Mouse (Mus musculus) c-Kit-negative CD71-positive TER-119-positive erythroid progenitor cells, embryonic 14.5 days (primary cell): ENCODE measurements around the gene Slc25a23.
"Not testable (repeated sequence)": the region's sequence is repeated elsewhere in the genome, so short reads cannot be mapped to it uniquely, and the experiment has no call there.

Source experiments
- DNase-seq: peaks from one replicate; pipeline ENCODE4 v3.0.0-alpha.2; 2013; ENCODE audit warnings: low read depth, low spot score

The Slc25a23 gene

GRCm38 (mm10) chr17:57076916-57077315 lies 17.3 kb upstream of the Slc25a23 start:
- DNase-seq: no peak

GRCm38 (mm10) chr17:57070699-57071098 lies 11.0 kb upstream of the Slc25a23 start:
- no peak for DNase-seq

GRCm38 (mm10) chr17:57070272-57070671 lies 10.6 kb upstream of the Slc25a23 start:
- DNase-seq: no peak

- no peak for DNase-seq
These were observed 7.2 kb upstream of the Slc25a23 start for GRCm38 (mm10) chr17:57066908-57067307.

GRCm38 (mm10) chr17:57063031-57063430 lies 3.4 kb upstream of the Slc25a23 start:
- no peak for DNase-seq

- DNase-seq: no peak
These were observed 2.9 kb upstream of the Slc25a23 start for GRCm38 (mm10) chr17:57062548-57062947.

GRCm38 (mm10) chr17:57062011-57062521 lies 2.4 kb upstream of the Slc25a23 start:
- no peak for DNase-seq

- no peak for DNase-seq
These were observed 1.4 kb upstream of the Slc25a23 start for GRCm38 (mm10) chr17:57061069-57061468.

- peak; percentile 79 for DNase-seq
These were observed 653 bp upstream of the Slc25a23 start for GRCm38 (mm10) chr17:57060231-57060801.

GRCm38 (mm10) chr17:57058891-57059485 lies 675 bp downstream of the Slc25a23 start, which contains the start of gene Crb3:
TSS of gene Crb3 (plus strand) at chr17:57059105.
- DNase-seq: no peak

- no peak for DNase-seq
These were observed 3.4 kb downstream of the Slc25a23 start for GRCm38 (mm10) chr17:57056246-57056645.

- not testable (repeated sequence) for DNase-seq
These were observed 8.0 kb downstream of the Slc25a23 start for GRCm38 (mm10) chr17:57051679-57052078.

GRCm38 (mm10) chr17:57048816-57049215 lies 10.8 kb downstream of the Slc25a23 start:
- DNase-seq: no peak

- no peak for DNase-seq
These were observed 12.3 kb downstream of the Slc25a23 start for GRCm38 (mm10) chr17:57047406-57047805.

- DNase-seq: no peak
These were observed 18.1 kb downstream of the Slc25a23 start, which contains the start of gene Slc25a41 for GRCm38 (mm10) chr17:57041554-57041953. TSS of gene Slc25a41 (minus strand) at chr17:57041654.

- no peak for DNase-seq
These were observed 20.7 kb downstream of the Slc25a23 start for GRCm38 (mm10) chr17:57038978-57039377.

- DNase-seq: no peak
These were observed 26.8 kb downstream of the Slc25a23 start for GRCm38 (mm10) chr17:57032854-57033253.

GRCm38 (mm10) chr17:57031661-57032420 lies 27.8 kb downstream of the Slc25a23 start:
- peak; percentile 100 for DNase-seq

- DNase-seq: no peak
These were observed 28.6 kb downstream of the Slc25a23 start, which contains the start of gene Khsrp for GRCm38 (mm10) chr17:57030931-57031660. TSS of gene Khsrp (minus strand) at chr17:57031522.

GRCm38 (mm10) chr17:57029691-57030090 lies 30.0 kb downstream of the Slc25a23 start:
- DNase-seq: peak; percentile 50

GRCm38 (mm10) chr17:57027471-57027870 lies 32.2 kb downstream of the Slc25a23 start:
- no peak for DNase-seq

GRCm38 (mm10) chr17:57020960-57021359 lies 38.7 kb downstream of the Slc25a23 start:
- DNase-seq: no peak
